Mouse (Mus musculus) kidney, adult 8-10 months (tissue): ENCODE measurements around the gene Amot.
A peak's percentile ranks its signal among the peaks of the same experiment; 100 is the strongest.

ENCODE experiments used
- DNase-seq, 2 experiments: peaks; one replicate each; pipeline ENCODE4 v3.0.0; 2022

The Amot gene

GRCm38 (mm10) chrX:145504717-145505415 lies at the start of gene Amot:
Gene Amot, minus strand, starts transcription at chrX:145505181.
- peak; percentile 85 to 89 for DNase-seq

GRCm38 (mm10) chrX:145545060-145545459 lies 40.1 kb upstream of the Amot start:
- DNase-seq: no peak

GRCm38 (mm10) chrX:145543602-145544490 lies 38.9 kb upstream of the Amot start:
- no peak for DNase-seq

- no peak for DNase-seq
Measured at GRCm38 (mm10) chrX:145541050-145541449, 36.1 kb upstream of the Amot start.

GRCm38 (mm10) chrX:145540321-145540720 lies 35.3 kb upstream of the Amot start:
- no peak for DNase-seq

- DNase-seq: no peak
Measured at GRCm38 (mm10) chrX:145529602-145530001, 24.6 kb upstream of the Amot start.

GRCm38 (mm10) chrX:145516322-145517066 lies 11.5 kb upstream of the Amot start:
- DNase-seq: no peak

- no peak for DNase-seq
Measured at GRCm38 (mm10) chrX:145515498-145516158, 10.6 kb upstream of the Amot start.

- peak; percentile 26 to 51 for DNase-seq
Measured at GRCm38 (mm10) chrX:145510675-145511074, 5.7 kb upstream of the Amot start.

- DNase-seq: peak; percentile 80 to 88
Measured at GRCm38 (mm10) chrX:145505457-145506201, 648 bp upstream of the Amot start.

GRCm38 (mm10) chrX:145501666-145502355 lies 3.2 kb downstream of the Amot start:
- DNase-seq: peak; percentile 36 to 37

GRCm38 (mm10) chrX:145499101-145499500 lies 5.9 kb downstream of the Amot start:
- no peak for DNase-seq

- no peak for DNase-seq
Measured at GRCm38 (mm10) chrX:145498691-145499090, 6.3 kb downstream of the Amot start.

GRCm38 (mm10) chrX:145497486-145497885 lies 7.5 kb downstream of the Amot start:
- peak in 1 of 2 experiments; percentile 27 for DNase-seq

GRCm38 (mm10) chrX:145495381-145495780 lies 9.6 kb downstream of the Amot start:
- no peak for DNase-seq

GRCm38 (mm10) chrX:145490821-145491220 lies 14.2 kb downstream of the Amot start:
- DNase-seq: no peak

- DNase-seq: no peak
Measured at GRCm38 (mm10) chrX:145490417-145490816, 14.6 kb downstream of the Amot start.

GRCm38 (mm10) chrX:145489950-145490349 lies 15.0 kb downstream of the Amot start:
- no peak for DNase-seq

- no peak for DNase-seq
Measured at GRCm38 (mm10) chrX:145485495-145485894, 19.5 kb downstream of the Amot start.

- DNase-seq: no peak
Measured at GRCm38 (mm10) chrX:145483486-145484055, 21.4 kb downstream of the Amot start.

- DNase-seq: no peak
Measured at GRCm38 (mm10) chrX:145482383-145482782, 22.6 kb downstream of the Amot start.
